Mouse (Mus musculus) intestine, embryonic 16.5 days (tissue): ENCODE results near the gene Spdl1. TPM values are rescaled to one million over a fixed set of nuclear protein-coding genes. Genes with fewer than 3 reads are reported as not detected.
"Not testable (repeated sequence)": the region's sequence is repeated elsewhere in the genome, so short reads cannot be mapped to it uniquely, and the experiment has no call there.

ENCODE experiments used
- ATAC-seq: fragments of 200-750 bp; cut with Nextera tagmentation; 2 replicates; pipeline ENCODE4 v1.8.0; 2017; ENCODE audit warnings: moderate TSS enrichment, moderate library complexity
- H3K27ac ChIP-seq: fragments of 300-500 bp; sonication (generic); 2 replicates; pipeline ENCODE4 v1.5.1; 2014; ENCODE audit warnings: mild to moderate bottlenecking, low read length
- H3K27me3 ChIP-seq: fragments of 300-500 bp; sonication (generic); replicated peaks from 2 replicates; pipeline ENCODE4 v1.6.1; 2014; ENCODE audit warnings: low read length, control low read depth, mixed read lengths; ENCODE audit not compliant: control insufficient read depth, insufficient read depth
- H3K36me3 ChIP-seq: fragments of 300-500 bp; sonication (generic); 2 replicates; pipeline ENCODE4 v1.6.1; 2014; ENCODE audit warnings: low read length, control low read depth; ENCODE audit not compliant: control insufficient read depth, insufficient read depth
- H3K4me1 ChIP-seq: fragments of 300-500 bp; sonication (generic); 2 replicates; pipeline ENCODE4 v1.6.1; 2014; ENCODE audit warnings: low read length, control low read depth, mixed read lengths; ENCODE audit not compliant: control insufficient read depth, insufficient read depth
- H3K4me2 ChIP-seq: fragments of 300-500 bp; sonication (generic); 2 replicates; pipeline ENCODE4 v1.6.1; 2014; ENCODE audit warnings: low read depth, low read length, control low read depth
- H3K4me3 ChIP-seq: fragments of 300-500 bp; sonication (generic); 2 replicates; pipeline ENCODE4 v1.5.1; 2014; ENCODE audit warnings: mild to moderate bottlenecking, low read length
- H3K9ac ChIP-seq: fragments of 300-500 bp; sonication (generic); 2 replicates; pipeline ENCODE4 v1.6.1; 2014; ENCODE audit warnings: low read depth, low read length
- H3K9me3 ChIP-seq: fragments of 300-500 bp; sonication (generic); 2 replicates; pipeline ENCODE4 v1.6.1; 2016; ENCODE audit warnings: low read length, control low read depth; ENCODE audit not compliant: control insufficient read depth
- WGBS: fragments of 180-500 bp; shearing (Covaris S2); extraction: QIAGEN DNeasy Blood & Tissue Kit; methylation state at CpG from one replicate; pipeline ENCODE4 v1.1.7; 2014; 5-methylcytosine and 5-hydroxymethylcytosine counted together
- polyA plus RNA-seq: library from polyadenylated mRNA; unstranded; fragments of >200 nt; fragmentation: Nextera tagmentation; extraction: Ambion mirVana; gene quantifications from 2 replicates; pipeline ENCODE4 v1.2.1, GENCODE M21; 2015

The Spdl1 gene
- polyA plus RNA-seq, 1 experiment from 2014 or later: 16.5 TPM

GRCm38 (mm10) chr11:34826940-34827339 lies 6.5 kb downstream of the Spdl1 start:
- Histone ChIP-seq H3K4me3 (no peak overlapping the region), H3K9ac (no peak overlapping the region), H3K4me2 (no peak overlapping the region), H3K27ac (no peak overlapping the region), H3K27me3 (no peaks in the 10 kb centered on the region), H3K4me1 (no peaks in the 10 kb centered on the region), H3K9me3 (no peaks in the 10 kb centered on the region), H3K36me3 (peaks cover 11% of the 10 kb centered on the region; the same call in 1 of the 2 replicates)
- ATAC-seq: no peak
- WGBS: 83% methylated on average over 2 of the region's 2 CpGs

- no peaks in the 10 kb centered on the region for H3K9me3 ChIP-seq
- ATAC-seq: no peak
- H3K36me3 ChIP-seq: peaks cover 9% of the 10 kb centered on the region; the same call in 1 of the 2 replicates
- no peak overlapping the region for H3K4me2 ChIP-seq
- no peaks in the 10 kb centered on the region for H3K27me3 ChIP-seq
- no peak overlapping the region for H3K27ac ChIP-seq
- no peaks in the 10 kb centered on the region for H3K4me1 ChIP-seq
- H3K4me3 ChIP-seq: no peak overlapping the region
- 90% methylated on average over 4 of the region's 4 CpGs for WGBS
- no peak overlapping the region for H3K9ac ChIP-seq
Measured at GRCm38 (mm10) chr11:34824791-34825190, 8.7 kb downstream of the Spdl1 start.

GRCm38 (mm10) chr11:34814767-34815166 lies 18.7 kb downstream of the Spdl1 start:
- Histone ChIP-seq H3K4me3 (no peak overlapping the region), H3K4me1 (no peaks in the 10 kb centered on the region), H3K27me3 (no peaks in the 10 kb centered on the region), H3K9ac (no peak overlapping the region), H3K27ac (no peak overlapping the region), H3K36me3 (peaks cover 10% of the 10 kb centered on the region; the same call in 1 of the 2 replicates), H3K4me2 (no peak overlapping the region), H3K9me3 (no peaks in the 10 kb centered on the region)
- 10% methylated on average over 2 of the region's 2 CpGs for WGBS
- ATAC-seq: no peak

GRCm38 (mm10) chr11:34814319-34814718 lies 19.1 kb downstream of the Spdl1 start:
- Histone ChIP-seq H3K27ac (no peak overlapping the region), H3K4me3 (no peak overlapping the region), H3K36me3 (peaks cover 8% of the 10 kb centered on the region; the same call in 1 of the 2 replicates), H3K27me3 (no peaks in the 10 kb centered on the region), H3K9ac (no peak overlapping the region), H3K9me3 (no peaks in the 10 kb centered on the region), H3K4me1 (no peaks in the 10 kb centered on the region), H3K4me2 (no peak overlapping the region)
- WGBS: 86% methylated on average over 6 of the region's 6 CpGs
- no peak for ATAC-seq

- H3K4me2 ChIP-seq, ATAC-seq, H3K9ac ChIP-seq, H3K27me3 ChIP-seq, H3K9me3 ChIP-seq, H3K36me3 ChIP-seq, H3K4me1 ChIP-seq, H3K4me3 ChIP-seq, H3K27ac ChIP-seq: not testable (repeated sequence)
- 85% methylated on average over 4 of the region's 4 CpGs for WGBS
Measured at GRCm38 (mm10) chr11:34805026-34805425, 28.4 kb downstream of the Spdl1 start.

GRCm38 (mm10) chr11:34798066-34798465 lies 35.4 kb downstream of the Spdl1 start:
- not testable (repeated sequence) for H3K9me3 ChIP-seq, H3K4me1 ChIP-seq, H3K9ac ChIP-seq, H3K27me3 ChIP-seq, H3K4me3 ChIP-seq, H3K27ac ChIP-seq, H3K4me2 ChIP-seq, H3K36me3 ChIP-seq, ATAC-seq
- WGBS: 47% methylated on average over 8 of the region's 8 CpGs

GRCm38 (mm10) chr11:34796097-34796496 lies 37.3 kb downstream of the Spdl1 start:
- Histone ChIP-seq H3K4me3 (no peak overlapping the region), H3K9ac (no peak overlapping the region), H3K27ac (no peak overlapping the region), H3K27me3 (no peaks in the 10 kb centered on the region), H3K36me3 (no peaks in the 10 kb centered on the region), H3K4me1 (no peaks in the 10 kb centered on the region), H3K9me3 (no peaks in the 10 kb centered on the region), H3K4me2 (no peak overlapping the region)
- ATAC-seq: no peak
- WGBS: 27% methylated on average over 4 of the region's 4 CpGs

- Histone ChIP-seq H3K27ac (no peak overlapping the region), H3K9ac (no peak overlapping the region), H3K4me1 (no peaks in the 10 kb centered on the region), H3K9me3 (no peaks in the 10 kb centered on the region), H3K4me2 (no peak overlapping the region), H3K36me3 (no peaks in the 10 kb centered on the region), H3K4me3 (no peak overlapping the region), H3K27me3 (no peaks in the 10 kb centered on the region)
- ATAC-seq: no peak
- 57% methylated on average over 8 of the region's 8 CpGs for WGBS
Measured at GRCm38 (mm10) chr11:34791872-34792271, 41.6 kb downstream of the Spdl1 start.

GRCm38 (mm10) chr11:34784864-34785263 lies 48.6 kb downstream of the Spdl1 start:
- Histone ChIP-seq H3K9ac (no peak overlapping the region), H3K27me3 (no peaks in the 10 kb centered on the region), H3K4me1 (no peaks in the 10 kb centered on the region), H3K36me3 (no peaks in the 10 kb centered on the region), H3K4me2 (no peak overlapping the region), H3K27ac (no peak overlapping the region), H3K9me3 (no peaks in the 10 kb centered on the region), H3K4me3 (no peak overlapping the region)
- ATAC-seq: no peak

GRCm38 (mm10) chr11:34783587-34784043 lies 49.8 kb downstream of the Spdl1 start, which contains the start of gene Dock2:
TSS of gene Dock2 (minus strand) at chr11:34783892.
- 87% methylated on average over 12 of the region's 12 CpGs for WGBS
- H3K9me3 ChIP-seq: no peaks in the 10 kb centered on the region
- no peak within 1 kb of the TSS for H3K27ac ChIP-seq
- no peak within 1 kb of the TSS for H3K9ac ChIP-seq
- ATAC-seq: no peak
- H3K4me1 ChIP-seq: no peaks in the 10 kb centered on the region
- peak within 1 kb of the TSS; percentile 12; the same call in 1 of the 2 replicates for H3K4me3 ChIP-seq
- no peaks in the 10 kb centered on the region for H3K27me3 ChIP-seq
- no peak within 1 kb of the TSS for H3K4me2 ChIP-seq
- no peaks in the 10 kb centered on the region for H3K36me3 ChIP-seq
